Mouse (Mus musculus) neural tube, embryonic 11.5 days (tissue): ENCODE measurements at regions not wholly inside any gene's neighbourhood (a gene's known extent, or its start where the extent isn't known, plus 50 kb on each side); places are given as distances from the start of the nearest gene placed in this dataset.

ENCODE experiments used
- ATAC-seq: fragments of 200-750 bp; cut with Nextera tagmentation; 2 replicates; pipeline ENCODE4 v1.8.0; 2017; ENCODE audit warnings: moderate number of reproducible peaks, mild to moderate bottlenecking, moderate TSS enrichment, moderate library complexity; ENCODE audit not compliant: insufficient read depth, low FRiP score, low TSS enrichment
- DNase-seq: peaks from one replicate; pipeline ENCODE4 v3.0.0-alpha.2; 2015; ENCODE audit warnings: low spot score
- H3K27ac ChIP-seq: fragments of 300-500 bp; sonication (generic); 2 replicates; pipeline ENCODE4 v1.5.1; 2014; ENCODE audit warnings: low read depth, mild to moderate bottlenecking, low read length
- H3K27me3 ChIP-seq: fragments of 300-500 bp; sonication (generic); 2 replicates; pipeline ENCODE4 v1.6.1; 2014; ENCODE audit warnings: mild to moderate bottlenecking, low read length, mixed read lengths; ENCODE audit not compliant: control insufficient read depth, insufficient read depth
- H3K36me3 ChIP-seq: fragments of 300-500 bp; sonication (generic); 2 replicates; pipeline ENCODE4 v1.6.1; 2014; ENCODE audit warnings: mild to moderate bottlenecking, low read length, moderate library complexity, mixed read lengths; ENCODE audit not compliant: control insufficient read depth, insufficient read depth
- H3K4me1 ChIP-seq: fragments of 300-500 bp; sonication (generic); 2 replicates; pipeline ENCODE4 v1.6.1; 2014; ENCODE audit warnings: low read length, mixed read lengths; ENCODE audit not compliant: control insufficient read depth, insufficient read depth
- H3K4me2 ChIP-seq: fragments of 300-500 bp; sonication (generic); 2 replicates; pipeline ENCODE4 v1.6.1; 2014; ENCODE audit warnings: low read depth, mild to moderate bottlenecking, moderate library complexity
- H3K4me3 ChIP-seq: fragments of 300-500 bp; sonication (generic); 2 replicates; pipeline ENCODE4 v1.5.1; 2014; ENCODE audit warnings: low read depth, low read length
- H3K9ac ChIP-seq: fragments of 300-500 bp; sonication (generic); 2 replicates; pipeline ENCODE4 v1.6.1; 2014; ENCODE audit warnings: mild to moderate bottlenecking, low read length
- H3K9me3 ChIP-seq: fragments of 300-500 bp; sonication (generic); 2 replicates; pipeline ENCODE4 v1.6.1; 2016; ENCODE audit warnings: low read length; ENCODE audit not compliant: control insufficient read depth
- WGBS: fragments of 180-500 bp; shearing (Covaris S2); extraction: QIAGEN DNeasy Blood & Tissue Kit; methylation state at CpG from one replicate; pipeline ENCODE4 v1.1.7; 2014; 5-methylcytosine and 5-hydroxymethylcytosine counted together

GRCm38 (mm10) chr7:145135971-145136370, 71.9 kb downstream of the 1810010D01Rik start:
- no peak overlapping the region for H3K4me3 ChIP-seq
- no peak overlapping the region for H3K4me2 ChIP-seq
- H3K4me1 ChIP-seq: no peaks in the 10 kb centered on the region
- no peaks in the 10 kb centered on the region for H3K27me3 ChIP-seq
- ATAC-seq: no peak
- H3K9ac ChIP-seq: no peak overlapping the region
- no peaks in the 10 kb centered on the region for H3K9me3 ChIP-seq
- no peaks in the 10 kb centered on the region for H3K36me3 ChIP-seq
- no peak overlapping the region for H3K27ac ChIP-seq
- 18% methylated on average over 5 of the region's 5 CpGs for WGBS
- DNase-seq: no peak

- H3K4me1 ChIP-seq: peaks cover 2% of the 10 kb centered on the region; the same call in 1 of the 2 replicates
- no peak for ATAC-seq
- WGBS: 86% methylated on average over 5 of the region's 5 CpGs
Observed at GRCm38 (mm10) chr7:145132506-145132905, 75.4 kb downstream of the 1810010D01Rik start.

DNA sequence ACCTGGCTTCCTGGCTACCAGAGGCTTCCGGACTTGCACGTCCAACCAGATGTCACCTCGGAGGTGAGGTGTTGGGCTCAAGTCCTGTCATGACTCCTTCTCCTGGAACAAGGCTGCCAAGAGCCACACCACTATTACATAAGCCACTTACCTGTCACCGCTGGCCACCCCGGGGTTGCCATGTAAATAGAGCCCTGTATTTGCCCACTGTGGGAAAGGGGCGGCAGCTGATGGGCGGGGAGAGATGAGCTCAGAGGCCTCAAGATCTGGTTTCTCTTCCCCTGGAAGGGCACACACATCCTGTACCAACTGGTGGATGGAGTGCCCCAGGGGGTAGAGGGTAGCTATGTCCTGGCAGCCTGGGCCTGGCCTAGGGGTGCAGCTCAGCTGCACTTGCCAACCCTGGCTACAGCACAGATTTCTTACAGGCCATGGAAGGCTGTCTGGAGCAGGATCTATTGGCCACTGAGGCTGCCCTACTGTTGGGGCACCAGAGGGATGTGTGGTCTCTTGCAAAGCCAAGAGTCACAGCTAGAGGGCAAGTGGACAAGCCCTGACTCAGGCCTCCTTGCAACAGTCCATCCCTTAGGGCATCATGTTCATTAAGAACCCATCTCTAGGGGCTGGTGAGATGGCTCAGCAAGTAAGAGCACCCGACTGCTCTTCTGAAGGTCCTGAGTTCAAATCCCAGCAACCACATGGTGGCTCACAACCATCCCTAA, 76.3 kb downstream of the 1810010D01Rik start:
- peaks cover 3% of the 10 kb centered on the region; the same call in 1 of the 2 replicates for H3K4me1 ChIP-seq
- H3K9me3 ChIP-seq: no peaks in the 10 kb centered on the region
- no peak for ATAC-seq
- H3K27me3 ChIP-seq: no peaks in the 10 kb centered on the region
- WGBS: 92% methylated on average over 8 of the region's 8 CpGs
- H3K4me3 ChIP-seq: no peak overlapping the region
- DNase-seq: no peak
- no peaks in the 10 kb centered on the region for H3K36me3 ChIP-seq
- H3K9ac ChIP-seq: no peak overlapping the region
- no peak overlapping the region for H3K4me2 ChIP-seq
- H3K27ac ChIP-seq: no peak overlapping the region

More at GRCm38 (mm10) chr7:145132506-145132905, 75.4 kb downstream of the 1810010D01Rik start:
- Histone ChIP-seq H3K9me3 (no peaks in the 10 kb centered on the region), H3K27ac (no peak overlapping the region), H3K4me3 (no peak overlapping the region), H3K27me3 (no peaks in the 10 kb centered on the region), H3K4me2 (no peak overlapping the region), H3K36me3 (no peaks in the 10 kb centered on the region), H3K9ac (no peak overlapping the region)
- no peak for DNase-seq

DNA sequence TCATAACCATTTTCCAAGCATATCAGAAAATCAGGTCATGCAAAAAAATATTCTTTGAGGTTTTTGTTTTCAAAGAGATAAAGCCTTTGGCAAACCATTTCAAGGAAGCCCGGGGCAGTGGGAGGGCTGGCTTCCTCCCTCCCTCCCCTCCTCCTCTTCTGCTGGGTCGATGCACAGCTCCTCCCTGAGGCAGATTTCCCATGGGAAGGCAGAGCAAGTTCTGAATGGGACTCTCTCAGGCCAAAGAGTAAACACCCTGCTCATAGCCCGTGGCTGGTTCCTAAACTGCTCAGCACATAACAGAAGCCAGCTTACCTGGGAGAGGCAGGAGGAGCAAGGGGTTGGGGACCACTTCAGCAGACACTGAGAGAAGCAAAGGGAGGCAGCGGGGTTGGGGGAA, 77.9 kb downstream of the 1810010D01Rik start:
- Histone ChIP-seq H3K4me1 (peaks cover 3% of the 10 kb centered on the region; the same call in 1 of the 2 replicates), H3K4me2 (no peak overlapping the region), H3K27me3 (no peaks in the 10 kb centered on the region), H3K27ac (no peak overlapping the region), H3K9ac (no peak overlapping the region), H3K9me3 (no peaks in the 10 kb centered on the region), H3K4me3 (no peak overlapping the region), H3K36me3 (no peaks in the 10 kb centered on the region)
- WGBS: 37% methylated on average over 4 of the region's 4 CpGs
- DNase-seq (no peak), ATAC-seq (no peak)

DNA sequence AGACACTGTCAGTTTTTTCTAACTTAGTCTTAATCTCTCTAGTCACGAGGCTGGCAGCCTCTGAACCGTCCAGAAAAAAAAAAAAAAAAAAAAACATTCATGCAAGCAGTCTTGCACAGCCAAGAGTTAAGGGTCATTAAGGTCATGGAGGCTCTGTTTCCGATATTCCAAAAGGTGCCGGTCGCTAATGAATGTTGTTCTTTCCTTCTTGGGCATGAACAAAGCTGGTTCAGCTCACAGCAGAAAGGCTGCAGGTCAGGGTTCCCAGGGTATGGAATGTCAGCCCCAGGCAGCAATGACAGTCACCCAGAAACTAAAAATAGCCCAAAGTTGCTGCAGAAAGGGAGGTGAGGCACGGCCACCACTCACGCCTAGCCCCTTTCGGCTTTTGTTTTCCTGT, 80.3 kb downstream of the 1810010D01Rik start:
- H3K9me3 ChIP-seq: no peaks in the 10 kb centered on the region
- no peaks in the 10 kb centered on the region for H3K36me3 ChIP-seq
- no peaks in the 10 kb centered on the region for H3K27me3 ChIP-seq
- DNase-seq: no peak
- H3K4me2 ChIP-seq: no peak overlapping the region
- H3K27ac ChIP-seq: no peak overlapping the region
- no peak overlapping the region for H3K9ac ChIP-seq
- no peak overlapping the region for H3K4me3 ChIP-seq
- ATAC-seq: no peak
- peaks cover 3% of the 10 kb centered on the region; the same call in 1 of the 2 replicates for H3K4me1 ChIP-seq
- 37% methylated on average over 8 of the region's 8 CpGs for WGBS

DNA sequence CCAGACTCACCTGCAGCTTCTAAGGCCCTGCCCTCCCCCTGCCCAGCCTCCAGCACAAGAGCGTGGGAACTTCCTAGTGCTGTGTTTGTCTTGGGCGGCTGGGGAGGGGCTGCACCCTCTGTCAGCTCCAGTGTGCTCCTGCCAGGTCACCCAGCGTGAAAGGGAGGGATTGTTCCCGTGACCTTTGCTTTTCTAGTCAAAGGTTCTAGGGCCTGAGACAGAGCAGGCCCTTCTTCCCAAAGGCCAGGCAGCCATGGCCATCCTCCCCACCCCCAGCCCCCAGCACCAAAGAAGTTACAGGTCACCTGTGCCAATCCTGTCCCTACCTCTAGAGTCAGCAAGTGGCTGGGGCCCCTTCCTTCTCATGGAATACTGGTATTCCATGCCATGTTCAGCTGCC, 80.7 kb downstream of the 1810010D01Rik start:
- 15% methylated on average over 4 of the region's 4 CpGs for WGBS

GRCm38 (mm10) chr7:145123996-145124601, 83.8 kb downstream of the 1810010D01Rik start:
- H3K36me3 ChIP-seq: no peaks in the 10 kb centered on the region
- H3K4me3 ChIP-seq: no peak overlapping the region
- no peak overlapping the region for H3K9ac ChIP-seq
- no peak for DNase-seq
- H3K9me3 ChIP-seq: no peaks in the 10 kb centered on the region
- no peak for ATAC-seq
- H3K27ac ChIP-seq: no peak overlapping the region
- WGBS: 88% methylated on average over 2 of the region's 2 CpGs
- H3K4me1 ChIP-seq: peaks cover 3% of the 10 kb centered on the region; the same call in 1 of the 2 replicates
- H3K27me3 ChIP-seq: no peaks in the 10 kb centered on the region
- no peak overlapping the region for H3K4me2 ChIP-seq

More for the DNA sequence above, 80.7 kb downstream of the 1810010D01Rik start:
- H3K4me2 ChIP-seq: no peak overlapping the region
- H3K9ac ChIP-seq: no peak overlapping the region
- DNase-seq: no peak
- no peaks in the 10 kb centered on the region for H3K36me3 ChIP-seq
- H3K27ac ChIP-seq: no peak overlapping the region
- no peak overlapping the region for H3K4me3 ChIP-seq
- peaks cover 3% of the 10 kb centered on the region; the same call in 1 of the 2 replicates for H3K4me1 ChIP-seq
- no peaks in the 10 kb centered on the region for H3K27me3 ChIP-seq
- no peak for ATAC-seq
- H3K9me3 ChIP-seq: no peaks in the 10 kb centered on the region

- Histone ChIP-seq H3K4me2 (no peak overlapping the region), H3K9ac (no peak overlapping the region), H3K9me3 (no peaks in the 10 kb centered on the region), H3K36me3 (no peaks in the 10 kb centered on the region), H3K4me1 (peaks cover under 1% of the 10 kb centered on the region; the same call in 1 of the 2 replicates), H3K4me3 (no peak overlapping the region), H3K27me3 (no peaks in the 10 kb centered on the region), H3K27ac (no peak overlapping the region)
- ATAC-seq (no peak), DNase-seq (no peak)
- 89% methylated on average over 2 of the region's 2 CpGs for WGBS
Observed at GRCm38 (mm10) chr7:145122471-145122870, 85.4 kb downstream of the 1810010D01Rik start.

DNA sequence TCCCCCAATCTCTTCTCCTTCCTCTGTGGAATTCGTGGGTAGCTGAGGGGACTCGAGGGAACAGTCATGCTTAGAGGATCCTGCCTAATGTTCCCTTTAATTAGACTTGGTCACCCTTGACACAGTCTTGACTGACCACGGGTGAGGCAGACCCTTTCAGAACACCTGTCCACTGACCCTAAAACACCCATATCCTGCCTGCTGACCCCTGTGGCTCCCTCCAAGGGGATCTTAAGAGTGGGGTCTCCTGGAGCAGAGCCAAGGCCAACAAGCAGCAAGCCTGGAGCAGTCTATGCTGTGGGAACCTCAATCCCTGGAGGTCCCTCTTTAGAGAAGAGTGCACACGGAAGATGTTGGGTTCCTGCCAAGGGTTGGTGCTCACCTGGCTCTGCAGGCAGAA, 89.5 kb downstream of the 1810010D01Rik start:
- Histone ChIP-seq H3K27me3 (no peaks in the 10 kb centered on the region), H3K27ac (no peak overlapping the region), H3K4me1 (no peaks in the 10 kb centered on the region), H3K9ac (no peak overlapping the region), H3K9me3 (no peaks in the 10 kb centered on the region), H3K4me2 (no peak overlapping the region), H3K4me3 (no peak overlapping the region), H3K36me3 (no peaks in the 10 kb centered on the region)
- DNase-seq (no peak), ATAC-seq (no peak)
- 73% methylated on average over 4 of the region's 4 CpGs for WGBS
